Mouse (Mus musculus): Measurements from ENCODE around the gene Ceacam19. TPM values are rescaled to one million over a fixed set of nuclear protein-coding genes. Genes with fewer than 3 reads are reported as not detected.

The Ceacam19 gene
- polyA plus RNA-seq, 1 experiment from 2014 or later = not detected

DNA sequence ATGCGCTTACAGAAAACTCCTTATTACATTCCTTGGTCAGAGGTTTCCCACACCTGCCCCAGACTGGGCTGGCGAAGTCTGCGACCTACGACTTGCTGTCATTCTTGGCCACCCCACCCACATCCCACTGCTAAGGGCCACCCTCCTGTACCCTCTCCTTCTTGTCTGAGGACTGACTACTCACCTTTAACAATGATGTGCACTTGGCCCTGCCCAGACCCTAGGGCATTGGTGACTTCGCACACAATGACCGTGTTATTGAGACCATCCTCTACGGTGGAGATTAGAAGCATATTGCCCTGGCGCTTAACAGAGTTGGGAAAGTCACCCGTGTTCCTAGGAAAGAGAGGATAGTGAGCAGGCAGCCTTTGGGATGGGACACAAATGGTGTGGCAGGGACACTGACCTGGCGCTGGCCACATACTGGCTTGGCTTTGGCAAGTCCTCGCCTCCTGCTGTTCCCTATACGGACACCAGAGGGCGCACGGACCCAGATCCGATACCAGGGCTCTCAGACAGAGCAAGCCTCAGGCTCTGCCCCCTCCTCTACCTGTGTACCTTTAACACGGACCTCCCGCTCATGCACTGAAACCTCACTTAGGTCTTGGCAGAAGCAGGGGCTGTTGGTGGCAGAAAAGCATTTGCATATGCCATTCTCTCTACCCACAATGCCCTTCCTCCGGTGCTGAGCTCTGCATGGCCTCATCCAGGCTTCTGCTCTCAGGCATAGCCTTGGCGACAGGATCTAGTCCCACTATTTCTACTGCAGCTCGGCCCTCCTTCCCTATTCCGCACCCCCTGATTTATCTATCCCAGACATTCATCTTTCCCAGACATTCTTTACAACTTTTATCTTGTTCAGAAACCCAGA is 22.9 kb upstream of the Ceacam19 start:
- H3K4me2 ChIP-seq (ENCODE audit: low read depth, low read length) = no peak overlapping the region
- 52% methylated on average over 21 of the region's 21 CpGs for WGBS
- no peak overlapping the region for H3K9ac ChIP-seq (ENCODE audit: low read depth, low read length)
- peaks cover 36% of the 10 kb centered on the region for H3K36me3 ChIP-seq (ENCODE audit: control insufficient read depth, insufficient read depth, low read length)
- peak; percentile 69 for ATAC-seq
- H3K9me3 ChIP-seq (ENCODE audit: control insufficient read depth, low read length) = no peaks in the 10 kb centered on the region
- no peaks in the 10 kb centered on the region; the same call in 1 of the 2 replicates for H3K4me1 ChIP-seq (ENCODE audit: control insufficient read depth, insufficient read depth, low read length)
- H3K4me3 ChIP-seq (ENCODE audit: low read length) = no peak overlapping the region
- H3K27ac ChIP-seq (ENCODE audit: low read length) = no peak overlapping the region
- no peaks in the 10 kb centered on the region for H3K27me3 ChIP-seq (replicated peaks; ENCODE audit: control insufficient read depth, insufficient read depth, low read length)

- 54% methylated on average over 8 of the region's 8 CpGs for WGBS
- no peak overlapping the region for H3K4me2 ChIP-seq (ENCODE audit: low read depth, low read length)
- no peaks in the 10 kb centered on the region for H3K27me3 ChIP-seq (replicated peaks; ENCODE audit: control insufficient read depth, insufficient read depth, low read length)
- H3K9ac ChIP-seq (ENCODE audit: low read depth, low read length) = no peak overlapping the region
- H3K36me3 ChIP-seq (ENCODE audit: control insufficient read depth, insufficient read depth, low read length) = no peaks in the 10 kb centered on the region
- H3K4me1 ChIP-seq (ENCODE audit: control insufficient read depth, insufficient read depth, low read length) = no peaks in the 10 kb centered on the region
- no peak for ATAC-seq
- H3K4me3 ChIP-seq (ENCODE audit: low read length) = no peak overlapping the region
- H3K27ac ChIP-seq (ENCODE audit: low read length) = no peak overlapping the region
- no peaks in the 10 kb centered on the region for H3K9me3 ChIP-seq (ENCODE audit: control insufficient read depth, low read length)
Measured at GRCm38 (mm10) chr7:19889881-19890280, 2.1 kb upstream of the Ceacam19 start.

- WGBS = 81% methylated on average over 8 of the region's 8 CpGs
- Histone ChIP-seq H3K4me2 (ENCODE audit: low read depth, low read length) (no peak overlapping the region), H3K9ac (ENCODE audit: low read depth, low read length) (no peak overlapping the region), H3K27me3 (replicated peaks; ENCODE audit: control insufficient read depth, insufficient read depth, low read length) (no peaks in the 10 kb centered on the region), H3K4me1 (ENCODE audit: control insufficient read depth, insufficient read depth, low read length) (peaks cover 3% of the 10 kb centered on the region), H3K36me3 (ENCODE audit: control insufficient read depth, insufficient read depth, low read length) (no peaks in the 10 kb centered on the region), H3K9me3 (ENCODE audit: control insufficient read depth, low read length) (no peaks in the 10 kb centered on the region), H3K4me3 (ENCODE audit: low read length) (no peak overlapping the region), H3K27ac (ENCODE audit: low read length) (no peak overlapping the region)
- no peak for ATAC-seq
Measured at GRCm38 (mm10) chr7:19880754-19881153, 7.0 kb downstream of the Ceacam19 start.

DNA sequence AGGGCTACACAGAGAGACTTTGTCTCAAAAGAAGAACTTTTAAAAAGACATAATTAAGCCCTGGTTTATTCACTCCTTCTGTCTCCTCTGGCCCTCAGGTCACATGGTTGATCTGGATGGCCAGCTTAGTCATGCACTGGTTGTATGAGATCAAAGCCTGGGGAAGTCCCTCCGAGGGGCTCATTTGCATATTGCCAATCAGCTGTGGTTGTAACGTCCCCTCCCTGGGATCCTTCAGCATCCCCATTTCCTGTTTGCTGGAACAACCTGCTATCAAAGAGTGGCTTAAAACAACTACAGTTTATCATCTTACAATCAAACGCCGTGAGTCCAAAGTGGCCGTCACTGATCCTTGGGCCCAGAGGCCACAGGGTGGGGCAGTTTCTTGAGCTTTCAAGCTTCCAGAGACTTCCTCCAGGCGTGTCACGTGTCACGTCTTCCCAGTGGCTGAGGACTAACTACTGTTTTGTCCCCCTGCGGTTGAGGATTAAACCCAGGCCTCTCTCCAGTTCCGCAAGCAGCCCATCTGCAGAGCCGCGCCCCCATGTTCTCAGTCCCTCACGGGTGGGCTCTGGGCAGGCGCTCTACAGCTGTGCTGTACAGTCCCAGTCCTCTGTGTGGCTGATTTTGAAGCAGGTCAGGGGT is 10.9 kb downstream of the Ceacam19 start:
- peak; percentile 88 for ATAC-seq
- H3K4me1 ChIP-seq (ENCODE audit: control insufficient read depth, insufficient read depth, low read length) = peaks cover 3% of the 10 kb centered on the region
- no peak overlapping the region for H3K4me3 ChIP-seq (ENCODE audit: low read length)
- 38% methylated on average over 14 of the region's 14 CpGs for WGBS
- H3K4me2 ChIP-seq (ENCODE audit: low read depth, low read length) = no peak overlapping the region
- no peaks in the 10 kb centered on the region for H3K9me3 ChIP-seq (ENCODE audit: control insufficient read depth, low read length)
- no peaks in the 10 kb centered on the region for H3K36me3 ChIP-seq (ENCODE audit: control insufficient read depth, insufficient read depth, low read length)
- no peaks in the 10 kb centered on the region for H3K27me3 ChIP-seq (replicated peaks; ENCODE audit: control insufficient read depth, insufficient read depth, low read length)
- peak overlapping the region; percentile 74 for H3K27ac ChIP-seq (ENCODE audit: low read length)
- no peak overlapping the region; the same call in 1 of the 2 replicates for H3K9ac ChIP-seq (ENCODE audit: low read depth, low read length)

- Histone ChIP-seq H3K4me2 (ENCODE audit: low read depth, low read length) (no peak overlapping the region), H3K9me3 (ENCODE audit: control insufficient read depth, low read length) (no peaks in the 10 kb centered on the region), H3K27ac (ENCODE audit: low read length) (peak overlapping the region; percentile 20; the same call in 1 of the 2 replicates), H3K36me3 (ENCODE audit: control insufficient read depth, insufficient read depth, low read length) (no peaks in the 10 kb centered on the region), H3K4me3 (ENCODE audit: low read length) (no peak overlapping the region), H3K4me1 (ENCODE audit: control insufficient read depth, insufficient read depth, low read length) (peaks cover 3% of the 10 kb centered on the region), H3K9ac (ENCODE audit: low read depth, low read length) (no peak overlapping the region), H3K27me3 (replicated peaks; ENCODE audit: control insufficient read depth, insufficient read depth, low read length) (no peaks in the 10 kb centered on the region)
- ATAC-seq = peak; percentile 55
- 48% methylated on average over 13 of the region's 13 CpGs for WGBS
Measured at GRCm38 (mm10) chr7:19875948-19876682, 11.7 kb downstream of the Ceacam19 start.

DNA sequence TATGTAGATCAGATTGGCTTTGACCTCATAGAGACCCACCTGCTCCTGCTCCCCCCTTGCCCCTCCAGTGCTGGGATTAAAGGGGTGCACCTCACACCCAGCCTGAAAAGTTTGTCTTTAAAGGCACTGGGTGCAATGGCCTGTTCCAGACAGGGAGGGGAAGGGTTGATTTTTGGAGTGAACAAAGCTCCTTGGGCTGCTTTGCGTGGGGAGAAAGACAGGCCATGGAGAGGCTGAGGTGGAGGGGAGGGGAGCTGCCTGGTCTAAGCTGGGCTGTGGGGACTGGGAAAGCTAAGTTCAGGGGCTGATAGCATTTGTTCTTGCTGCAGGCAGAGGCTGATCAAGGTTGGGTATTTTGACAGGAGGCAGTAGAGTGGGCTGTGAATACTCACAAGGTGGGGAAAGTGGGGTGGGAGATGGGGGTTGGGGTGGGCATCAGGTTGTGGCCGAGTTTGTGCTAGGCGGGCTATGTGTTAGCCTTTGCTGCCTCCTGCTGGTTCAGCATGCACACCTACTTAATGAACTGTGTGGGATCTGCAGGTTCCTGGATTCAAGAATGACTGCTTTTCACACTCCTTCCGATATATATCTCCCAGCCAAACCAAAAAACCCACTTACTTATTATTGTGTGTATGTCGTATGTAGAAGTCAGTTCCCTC is 15.7 kb downstream of the Ceacam19 start:
- ATAC-seq = no peak
- Histone ChIP-seq H3K27me3 (replicated peaks; ENCODE audit: control insufficient read depth, insufficient read depth, low read length) (no peaks in the 10 kb centered on the region), H3K4me2 (ENCODE audit: low read depth, low read length) (no peak overlapping the region), H3K9me3 (ENCODE audit: control insufficient read depth, low read length) (no peaks in the 10 kb centered on the region), H3K36me3 (ENCODE audit: control insufficient read depth, insufficient read depth, low read length) (no peaks in the 10 kb centered on the region), H3K27ac (ENCODE audit: low read length) (no peak overlapping the region), H3K4me1 (ENCODE audit: control insufficient read depth, insufficient read depth, low read length) (peaks cover under 1% of the 10 kb centered on the region), H3K4me3 (ENCODE audit: low read length) (no peak overlapping the region), H3K9ac (ENCODE audit: low read depth, low read length) (no peak overlapping the region)
- WGBS = 35% methylated on average over 5 of the region's 5 CpGs

GRCm38 (mm10) chr7:19871137-19871621 is 16.6 kb downstream of the Ceacam19 start:
- Histone ChIP-seq H3K4me3 (ENCODE audit: low read length) (no peak overlapping the region), H3K4me2 (ENCODE audit: low read depth, low read length) (no peak overlapping the region), H3K36me3 (ENCODE audit: control insufficient read depth, insufficient read depth, low read length) (no peaks in the 10 kb centered on the region), H3K4me1 (ENCODE audit: control insufficient read depth, insufficient read depth, low read length) (peaks cover 3% of the 10 kb centered on the region; the same call in 1 of the 2 replicates), H3K9me3 (ENCODE audit: control insufficient read depth, low read length) (no peaks in the 10 kb centered on the region), H3K9ac (ENCODE audit: low read depth, low read length) (no peak overlapping the region), H3K27ac (ENCODE audit: low read length) (no peak overlapping the region), H3K27me3 (replicated peaks; ENCODE audit: control insufficient read depth, insufficient read depth, low read length) (no peaks in the 10 kb centered on the region)
- WGBS = 59% methylated on average over 10 of the region's 10 CpGs
- ATAC-seq = no peak

GRCm38 (mm10) chr7:19867751-19868399 is 19.9 kb downstream of the Ceacam19 start:
- Histone ChIP-seq H3K27me3 (replicated peaks; ENCODE audit: control insufficient read depth, insufficient read depth, low read length) (no peaks in the 10 kb centered on the region), H3K9me3 (ENCODE audit: control insufficient read depth, low read length) (no peaks in the 10 kb centered on the region), H3K36me3 (ENCODE audit: control insufficient read depth, insufficient read depth, low read length) (no peaks in the 10 kb centered on the region), H3K4me1 (ENCODE audit: control insufficient read depth, insufficient read depth, low read length) (0 out of 2 replicates have a peak, but pooled peaks cover 6% of the 10 kb centered on the region), H3K4me3 (ENCODE audit: low read length) (no peak overlapping the region), H3K9ac (ENCODE audit: low read depth, low read length) (no peak overlapping the region), H3K27ac (ENCODE audit: low read length) (peak overlapping the region; percentile 23; the same call in 1 of the 2 replicates), H3K4me2 (ENCODE audit: low read depth, low read length) (no peak overlapping the region)
- peak; percentile 62 for ATAC-seq
- 65% methylated on average over 16 of the region's 16 CpGs for WGBS
